13 mouse cellular contexts compared by ENCODE assay signal in genomic region chr17:79400356-79400755, GRCm38 (mm10).
"Had no signal": no experiment of that assay in that cellular context is flagged by ENCODE, and none has a peak within 500 bp of the region (broad histone marks: within the 10 kb centered on the region; RNA-seq: fewer than 3 reads in every experiment).

No protein-coding gene starts in this region.

- H3K4me1 ChIP-seq: limb, embryonic 12.5 days; liver, embryonic 13.5 days; midbrain, embryonic 12.5 days; neural tube, embryonic 15.5 days had no signal

- ATAC-seq: liver, postnatal 0 days had no signal

- DNase-seq: kidney, postnatal 25 days; layer of hippocampus, adult 9-11 months; layer of hippocampus, postnatal 36 days; liver; liver, embryonic 13.5 days; liver, postnatal 0 days; right cerebral cortex, adult 18-20 months; right cerebral cortex, postnatal 25 days; thymus, postnatal 36 days had no signal

- H3K4me2 ChIP-seq: limb, embryonic 12.5 days; liver, embryonic 13.5 days; lung, embryonic 15.5 days; midbrain, embryonic 12.5 days; neural tube, embryonic 15.5 days had no signal

- H3K36me3 ChIP-seq: limb, embryonic 12.5 days; liver, embryonic 13.5 days; lung, embryonic 15.5 days; midbrain, embryonic 12.5 days; neural tube, embryonic 15.5 days had no signal

- H3K4me3 ChIP-seq: limb, embryonic 12.5 days; liver, embryonic 13.5 days; lung, embryonic 15.5 days; midbrain, embryonic 12.5 days; neural tube, embryonic 15.5 days had no signal

- H3K27me3 ChIP-seq: limb, embryonic 12.5 days; liver, embryonic 13.5 days; lung, embryonic 15.5 days; midbrain, embryonic 12.5 days; neural tube, embryonic 15.5 days had no signal

- H3K9ac ChIP-seq: limb, embryonic 12.5 days; liver, embryonic 13.5 days; liver, postnatal 0 days; lung, embryonic 15.5 days; midbrain, embryonic 12.5 days; neural tube, embryonic 15.5 days had no signal

- H3K9me3 ChIP-seq: limb, embryonic 12.5 days; liver, embryonic 13.5 days; lung, embryonic 15.5 days; midbrain, embryonic 12.5 days; neural tube, embryonic 15.5 days had no signal

- H3K27ac ChIP-seq: limb, embryonic 12.5 days; liver, embryonic 13.5 days; lung, embryonic 15.5 days; midbrain, embryonic 12.5 days; neural tube, embryonic 15.5 days had no signal
